Comparison of ENCODE assay signal across 8 mouse cellular contexts in genomic region chr4:133240934-133241908, GRCm38 (mm10). TPM values are rescaled to one million over a fixed set of nuclear protein-coding genes. Genes with fewer than 3 reads are reported as not detected.
A peak's percentile ranks its signal among the peaks of the same experiment; 100 is the strongest.
DNase-seq lines count a peak whose midpoint lies in the region; ATAC-seq lines count a peak whose summit lies in the region.

No protein-coding gene starts in this region.

- peak; percentile 88 for ATAC-seq in heart, embryonic 14.5 days (ENCODE audit: insufficient number of reproducible peaks, insufficient read depth, low FRiP score, low read depth)
- ATAC-seq in liver, embryonic 12.5 days: peak; percentile 88

- WGBS in heart, embryonic 14.5 days: under 1% methylated on average over 77 of the region's 78 CpGs
- under 1% methylated on average over 78 of the region's 78 CpGs for WGBS in liver, embryonic 12.5 days (ENCODE audit: insufficient replicate concordance)

- H3K9ac ChIP-seq in heart, embryonic 14.5 days (ENCODE audit: low read length): peak overlapping the region; percentile 74
- peak overlapping the region; percentile 88 for H3K9ac ChIP-seq in liver, embryonic 12.5 days

- H3K36me3 ChIP-seq in heart, embryonic 14.5 days (ENCODE audit: control insufficient read depth, insufficient read depth, low read length): no peaks in the 10 kb centered on the region
- no peaks in the 10 kb centered on the region for H3K36me3 ChIP-seq in liver, embryonic 12.5 days
- no peaks in the 10 kb centered on the region for H3K36me3 ChIP-seq in splenic B cell, adult 2 months (ENCODE audit: control insufficient read depth, insufficient read depth, low read length, poor library complexity, severe bottlenecking)

- H3K27me3 ChIP-seq in heart, embryonic 14.5 days (ENCODE audit: control insufficient read depth, insufficient read depth, low read length): peaks cover 23% of the 10 kb centered on the region
- H3K27me3 ChIP-seq in liver, embryonic 12.5 days (replicated peaks): peaks cover 39% of the 10 kb centered on the region
- no peaks in the 10 kb centered on the region; the same call in 1 of the 2 replicates for H3K27me3 ChIP-seq in splenic B cell, adult 2 months (ENCODE audit: control insufficient read depth, insufficient read depth, low read length, poor library complexity, severe bottlenecking)

- peak overlapping the region; percentile 57 to 75 for H3K4me3 ChIP-seq in heart, embryonic 14.5 days (ENCODE audit: control insufficient read depth in 1 of 2, insufficient read depth in 1 of 2, low read depth in 1 of 2, low read length in 2 of 2)
- peak overlapping the region; percentile 73 for H3K4me3 ChIP-seq in liver, embryonic 12.5 days

- peak overlapping the region; percentile 70 to 74 for H3K27ac ChIP-seq in heart, embryonic 14.5 days (replicated peaks in 1 of 2; ENCODE audit: control insufficient read depth in 1 of 2, insufficient read depth in 1 of 2, low read depth in 2 of 2, low read length in 2 of 2)
- peak overlapping the region; percentile 89 for H3K27ac ChIP-seq in liver, embryonic 12.5 days

- peak overlapping the region; percentile 89 for H3K4me2 ChIP-seq in heart, embryonic 14.5 days (ENCODE audit: low read length)
- peak overlapping the region; percentile 100 for H3K4me2 ChIP-seq in liver, embryonic 12.5 days

- DNase-seq in CD8-positive naive resting alpha-beta T cell, adult 2 months (ENCODE audit: low read depth in 2 of 2, low spot score in 2 of 2): peak; percentile 60 to 81
- DNase-seq in c-Kit-negative CD71-positive TER-119-positive erythroid progenitor cells, embryonic 14.5 days (ENCODE audit: low read depth, low spot score): peak; percentile 74
- DNase-seq in fibroblast of lung, adult 2 months (ENCODE audit: low read depth): peak; percentile 66
- DNase-seq in kidney, postnatal 10 days: peak; percentile 95
- DNase-seq in naive thymus-derived CD4-positive, alpha-beta T cell, adult 2 months (ENCODE audit: low read depth): peak; percentile 85
- DNase-seq in splenic B cell, adult 2 months (ENCODE audit: low read depth, low spot score): peak; percentile 90

- peaks cover 5 to 10% of the 10 kb centered on the region in 2 experiments; a peak in 3 of 4 replicates for H3K4me1 ChIP-seq in heart, embryonic 14.5 days (ENCODE audit: control insufficient read depth in 2 of 2, insufficient read depth in 2 of 2, low read length in 2 of 2)
- peaks cover 77% of the 10 kb centered on the region for H3K4me1 ChIP-seq in liver, embryonic 12.5 days

- H3K9me3 ChIP-seq in heart, embryonic 14.5 days (ENCODE audit: control insufficient read depth, low read length): no peaks in the 10 kb centered on the region
- H3K9me3 ChIP-seq in liver, embryonic 12.5 days (replicated peaks): no peaks in the 10 kb centered on the region

RNA-seq across cellular contexts. Expression of gene Map3k6, which starts 0.6 kb away (rescaled TPM):
- 1.6 and 2.3 TPM in 2 replicates for polyA plus RNA-seq in heart, embryonic 14.5 days (2014; fragmentation: Nextera tagmentation; extraction: Ambion mirVana)
- 2.8 and 3.6 TPM in 2 replicates for polyA plus RNA-seq in liver, embryonic 12.5 days (2016; fragmentation: Nextera tagmentation; extraction: Ambion mirVana)

RNA-seq across cellular contexts. Expression of gene Sytl1, which starts 21.7 kb away (rescaled TPM):
- polyA plus RNA-seq in heart, embryonic 14.5 days (2014; fragmentation: Nextera tagmentation; extraction: Ambion mirVana): 0.34 and 0.42 TPM in 2 replicates
- polyA plus RNA-seq in liver, embryonic 12.5 days (2016; fragmentation: Nextera tagmentation; extraction: Ambion mirVana): 0.37 and 0.46 TPM in 2 replicates

RNA-seq across cellular contexts. Expression of gene Gpr3, which starts 28.9 kb away (rescaled TPM):
- polyA plus RNA-seq in heart, embryonic 14.5 days (2014; fragmentation: Nextera tagmentation; extraction: Ambion mirVana): 0.20 and 0.58 TPM in 2 replicates
- polyA plus RNA-seq in liver, embryonic 12.5 days (2016; fragmentation: Nextera tagmentation; extraction: Ambion mirVana): not detected in 2 replicates

RNA-seq across cellular contexts. Expression of gene Cd164l2, which starts 29.3 kb away (rescaled TPM):
- polyA plus RNA-seq in heart, embryonic 14.5 days (2014; fragmentation: Nextera tagmentation; extraction: Ambion mirVana): 0.42 and 0.82 TPM in 2 replicates
- 0.12 and 0.26 TPM in 2 replicates for polyA plus RNA-seq in liver, embryonic 12.5 days (2016; fragmentation: Nextera tagmentation; extraction: Ambion mirVana)

RNA-seq across cellular contexts. Expression of gene Tmem222, which starts 36.4 kb away (rescaled TPM):
- polyA plus RNA-seq in heart, embryonic 14.5 days (2014; fragmentation: Nextera tagmentation; extraction: Ambion mirVana): 54.7 and 57.1 TPM in 2 replicates
- polyA plus RNA-seq in liver, embryonic 12.5 days (2016; fragmentation: Nextera tagmentation; extraction: Ambion mirVana): 47.6 and 48.4 TPM in 2 replicates

Comparison
In these comparisons a context has a peak if more than half of its experiments do, and no peak if none do; other contexts are left out.
1. Peak in every context shown above with its lines: DNase-seq, ATAC-seq, H3K4me3 ChIP-seq and H3K27ac ChIP-seq.